Mouse (Mus musculus): Measurements from ENCODE around the gene Taar8a. TPM values are rescaled to one million over a fixed set of nuclear protein-coding genes. Genes with fewer than 3 reads are reported as not detected.
"Not testable (repeated sequence)": the region's sequence is repeated elsewhere in the genome, so short reads cannot be mapped to it uniquely, and the experiment has no call there.

Gene Taar8a
- not detected in 2 replicates for polyA plus RNA-seq (2014; fragmentation: Nextera tagmentation; extraction: Ambion mirVana)

DNA sequence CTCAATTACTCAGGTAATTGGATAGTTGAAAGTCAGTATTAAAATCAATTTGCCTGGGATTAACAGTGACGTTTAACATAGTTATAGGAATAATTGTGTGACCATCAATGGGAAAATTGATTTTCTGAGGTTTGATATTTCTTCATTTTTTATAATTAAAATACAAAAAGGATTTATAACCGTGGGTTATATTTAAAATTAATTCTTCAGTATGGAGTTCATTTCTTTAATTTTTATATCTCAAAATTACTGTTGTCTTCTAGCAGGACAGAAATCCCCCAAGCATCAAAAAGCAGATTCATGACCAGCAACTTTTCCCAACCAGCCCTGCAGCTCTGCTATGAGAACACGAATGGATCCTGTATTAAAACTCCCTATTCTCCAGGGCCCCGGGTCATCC lies at the start of gene Taar8a:
Gene Taar8a, plus strand, starts transcription at position 301 of the 400 bp plus-strand sequence.
- not testable (repeated sequence) for H3K27me3 ChIP-seq (replicated peaks; ENCODE audit: control insufficient read depth, insufficient read depth, low read length); H3K4me2 ChIP-seq (ENCODE audit: low read length); H3K4me3 ChIP-seq (ENCODE audit: low read depth, low read length); ATAC-seq (replicated peaks; ENCODE audit: low FRiP score, low TSS enrichment, low read depth); H3K4me1 ChIP-seq (replicated peaks; ENCODE audit: control insufficient read depth, insufficient read depth, low read length); H3K9me3 ChIP-seq (ENCODE audit: control insufficient read depth, low read length); DNase-seq (ENCODE audit: low spot score); H3K9ac ChIP-seq (ENCODE audit: low read length); H3K27ac ChIP-seq (ENCODE audit: low read depth); H3K36me3 ChIP-seq (ENCODE audit: control insufficient read depth, insufficient read depth, low read length)
- WGBS = 84% methylated on average over 2 of the region's 4 CpGs

DNA sequence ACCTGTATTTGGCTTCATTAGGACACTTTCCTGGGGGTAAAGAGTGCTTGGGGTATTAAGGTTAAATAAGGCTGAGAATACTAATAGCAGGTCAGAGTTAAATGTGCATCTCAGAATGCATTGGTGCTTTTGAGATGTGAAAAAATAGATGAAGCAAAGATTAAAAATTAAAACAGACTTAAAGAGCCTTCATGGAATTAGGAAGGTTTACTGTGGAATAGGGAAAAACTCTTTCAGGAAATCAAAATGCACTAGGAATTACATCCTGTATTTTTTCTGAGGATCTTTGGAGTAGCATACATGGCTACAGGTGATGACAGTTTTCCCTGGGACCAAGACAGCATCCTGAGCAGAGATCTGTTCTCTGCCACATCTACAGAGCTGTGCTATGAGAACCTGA lies 49.4 kb upstream of the Taar8a start, which contains the start of gene Taar7d:
Gene Taar7d, plus strand, starts transcription at position 301 of the 400 bp plus-strand sequence.
- no peaks in the 10 kb centered on the region for H3K36me3 ChIP-seq (ENCODE audit: control insufficient read depth, insufficient read depth, low read length)
- no peaks in the 10 kb centered on the region for H3K4me1 ChIP-seq (replicated peaks; ENCODE audit: control insufficient read depth, insufficient read depth, low read length)
- no peaks in the 10 kb centered on the region for H3K9me3 ChIP-seq (ENCODE audit: control insufficient read depth, low read length)
- no peak within 1 kb of the TSS for H3K9ac ChIP-seq (ENCODE audit: low read length)
- H3K27ac ChIP-seq (ENCODE audit: low read depth) = no peak within 1 kb of the TSS
- no peak within 1 kb of the TSS for H3K4me3 ChIP-seq (ENCODE audit: low read depth, low read length)
- no peaks in the 10 kb centered on the region for H3K27me3 ChIP-seq (replicated peaks; ENCODE audit: control insufficient read depth, insufficient read depth, low read length)
- no peak within 1 kb of the TSS for H3K4me2 ChIP-seq (ENCODE audit: low read length)
- ATAC-seq (replicated peaks; ENCODE audit: low FRiP score, low TSS enrichment, low read depth) = no peak
- DNase-seq (ENCODE audit: low spot score) = no peak

DNA sequence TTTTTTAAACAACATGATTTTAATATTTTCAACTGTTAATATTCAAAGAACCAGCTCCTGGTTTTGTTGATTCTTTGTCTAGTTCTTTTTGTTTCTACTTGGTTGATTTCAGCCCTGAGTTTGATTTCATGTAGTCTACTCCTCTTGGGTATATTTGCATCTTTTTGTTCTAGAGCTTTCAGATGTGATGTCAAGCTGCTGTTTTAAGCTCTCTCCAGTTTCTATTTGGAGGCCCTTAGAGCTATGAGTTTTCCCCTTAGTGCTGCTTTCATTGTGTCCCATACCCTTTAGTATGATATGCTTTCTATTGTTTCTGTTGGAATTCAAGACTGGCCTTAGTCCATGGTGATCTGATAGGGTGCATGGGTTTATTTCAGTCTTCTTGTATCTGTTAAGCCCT lies 45.0 kb upstream of the Taar8a start:
- Histone ChIP-seq H3K9me3 (ENCODE audit: control insufficient read depth, low read length) (no peaks in the 10 kb centered on the region), H3K27me3 (replicated peaks; ENCODE audit: control insufficient read depth, insufficient read depth, low read length) (no peaks in the 10 kb centered on the region), H3K4me2 (ENCODE audit: low read length) (no peak overlapping the region), H3K4me3 (ENCODE audit: low read depth, low read length) (no peak overlapping the region), H3K4me1 (replicated peaks; ENCODE audit: control insufficient read depth, insufficient read depth, low read length) (no peaks in the 10 kb centered on the region), H3K36me3 (ENCODE audit: control insufficient read depth, insufficient read depth, low read length) (no peaks in the 10 kb centered on the region), H3K9ac (ENCODE audit: low read length) (no peak overlapping the region), H3K27ac (ENCODE audit: low read depth) (no peak overlapping the region)
- DNase-seq (ENCODE audit: low spot score) (no peak), ATAC-seq (replicated peaks; ENCODE audit: low FRiP score, low TSS enrichment, low read depth) (no peak)

DNA sequence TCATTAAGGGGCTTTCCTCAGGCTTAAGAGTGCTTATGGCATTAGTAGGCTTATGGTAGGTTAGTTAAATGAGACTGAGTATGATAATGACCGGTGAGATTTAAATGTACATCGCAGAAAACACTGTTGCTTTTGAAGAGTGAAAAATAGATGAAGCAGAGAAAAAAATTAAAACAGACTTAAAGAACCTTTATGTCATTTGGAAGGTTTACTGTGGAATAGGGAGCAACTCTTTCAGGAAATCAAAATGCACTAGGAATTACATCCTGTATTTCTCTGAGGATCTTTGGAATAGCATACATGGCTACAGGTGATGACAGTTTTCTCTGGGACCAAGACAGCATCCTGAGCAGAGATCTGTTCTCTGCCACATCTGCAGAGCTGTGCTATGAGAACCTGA lies 39.0 kb upstream of the Taar8a start, which contains the start of gene Taar7e:
Gene Taar7e, plus strand, starts transcription at position 301 of the 400 bp plus-strand sequence.
- WGBS = 88% methylated on average over 2 of the region's 2 CpGs
- no peak within 1 kb of the TSS for H3K4me2 ChIP-seq (ENCODE audit: low read length)
- H3K4me1 ChIP-seq (replicated peaks; ENCODE audit: control insufficient read depth, insufficient read depth, low read length) = no peaks in the 10 kb centered on the region
- H3K27ac ChIP-seq (ENCODE audit: low read depth) = no peak within 1 kb of the TSS
- H3K27me3 ChIP-seq (replicated peaks; ENCODE audit: control insufficient read depth, insufficient read depth, low read length) = no peaks in the 10 kb centered on the region
- no peak within 1 kb of the TSS for H3K4me3 ChIP-seq (ENCODE audit: low read depth, low read length)
- ATAC-seq (replicated peaks; ENCODE audit: low FRiP score, low TSS enrichment, low read depth) (no peak), DNase-seq (ENCODE audit: low spot score) (no peak)
- no peaks in the 10 kb centered on the region for H3K36me3 ChIP-seq (ENCODE audit: control insufficient read depth, insufficient read depth, low read length)
- H3K9me3 ChIP-seq (ENCODE audit: control insufficient read depth, low read length) = no peaks in the 10 kb centered on the region
- no peak within 1 kb of the TSS for H3K9ac ChIP-seq (ENCODE audit: low read length)

DNA sequence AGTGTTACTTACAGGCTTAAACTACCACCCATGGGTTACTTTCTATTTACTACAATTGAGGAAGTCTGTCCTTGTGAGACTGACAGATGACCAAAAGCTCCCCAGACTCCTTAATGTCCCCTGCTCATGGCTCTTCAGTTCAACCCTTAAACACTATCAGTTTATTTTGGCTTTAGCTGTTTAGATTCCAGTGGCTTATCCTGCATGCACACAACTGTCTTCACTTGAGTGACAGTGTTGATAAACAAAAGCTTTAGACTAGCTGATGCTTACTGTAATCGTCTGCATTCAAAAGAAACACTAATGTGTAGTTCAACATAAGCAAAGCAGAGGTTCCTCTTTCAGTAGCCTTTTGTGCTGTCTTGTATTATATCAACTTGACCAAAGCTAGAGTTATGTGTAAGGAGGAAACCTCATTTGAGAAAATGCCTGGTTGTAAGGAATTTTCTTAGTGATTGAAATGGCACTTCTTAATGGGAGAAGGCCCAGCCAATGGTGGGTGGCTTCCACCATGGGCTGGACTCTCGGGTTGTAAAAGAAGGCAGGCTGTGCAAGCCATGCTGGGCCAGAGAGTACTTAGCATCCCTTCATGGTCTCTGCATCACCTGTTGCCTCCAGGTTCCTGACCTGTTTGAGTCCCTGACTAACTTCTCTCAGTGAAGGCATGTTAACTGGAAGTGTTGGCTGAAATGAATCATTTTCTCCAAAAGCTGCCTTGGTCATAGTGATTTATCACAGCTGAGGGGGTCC lies 36.0 kb upstream of the Taar8a start:
- no peaks in the 10 kb centered on the region for H3K4me1 ChIP-seq (replicated peaks; ENCODE audit: control insufficient read depth, insufficient read depth, low read length)
- H3K4me3 ChIP-seq (ENCODE audit: low read depth, low read length) = no peak overlapping the region
- no peaks in the 10 kb centered on the region for H3K9me3 ChIP-seq (ENCODE audit: control insufficient read depth, low read length)
- no peak overlapping the region for H3K9ac ChIP-seq (ENCODE audit: low read length)
- no peak overlapping the region for H3K27ac ChIP-seq (ENCODE audit: low read depth)
- 43% methylated on average over 2 of the region's 2 CpGs for WGBS
- ATAC-seq (replicated peaks; ENCODE audit: low FRiP score, low TSS enrichment, low read depth) = no peak
- no peaks in the 10 kb centered on the region for H3K27me3 ChIP-seq (replicated peaks; ENCODE audit: control insufficient read depth, insufficient read depth, low read length)
- no peaks in the 10 kb centered on the region for H3K36me3 ChIP-seq (ENCODE audit: control insufficient read depth, insufficient read depth, low read length)
- no peak for DNase-seq (ENCODE audit: low spot score)
- H3K4me2 ChIP-seq (ENCODE audit: low read length) = no peak overlapping the region

DNA sequence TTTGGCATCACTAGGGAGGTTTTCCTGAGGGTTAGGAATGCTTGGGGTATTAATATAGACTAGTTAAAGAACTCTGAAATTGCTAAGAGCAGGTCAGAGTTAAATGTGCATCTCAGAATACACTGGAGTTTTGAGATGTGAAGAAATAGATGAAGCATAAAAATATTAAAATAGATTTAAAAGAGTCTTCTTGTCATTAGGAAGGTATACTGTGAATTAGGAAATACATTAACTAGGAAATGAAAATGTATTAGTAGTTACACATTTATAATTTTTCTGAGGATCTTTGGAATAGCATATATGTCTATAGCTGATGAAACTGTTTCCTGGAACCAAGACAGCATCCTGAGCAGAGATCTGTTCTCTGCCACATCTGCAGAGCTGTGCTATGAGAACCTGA lies 27.1 kb upstream of the Taar8a start, which contains the start of gene Taar7f:
Gene Taar7f, plus strand, starts transcription at position 301 of the 400 bp plus-strand sequence.
- Histone ChIP-seq H3K4me3 (ENCODE audit: low read depth, low read length) (no peak within 1 kb of the TSS), H3K4me1 (replicated peaks; ENCODE audit: control insufficient read depth, insufficient read depth, low read length) (0 out of 2 replicates have a peak, but pooled peaks cover 4% of the 10 kb centered on the region), H3K4me2 (ENCODE audit: low read length) (no peak within 1 kb of the TSS), H3K27ac (ENCODE audit: low read depth) (no peak within 1 kb of the TSS), H3K9me3 (ENCODE audit: control insufficient read depth, low read length) (no peaks in the 10 kb centered on the region), H3K9ac (ENCODE audit: low read length) (no peak within 1 kb of the TSS), H3K36me3 (ENCODE audit: control insufficient read depth, insufficient read depth, low read length) (no peaks in the 10 kb centered on the region), H3K27me3 (replicated peaks; ENCODE audit: control insufficient read depth, insufficient read depth, low read length) (no peaks in the 10 kb centered on the region)
- DNase-seq (ENCODE audit: low spot score) (no peak), ATAC-seq (replicated peaks; ENCODE audit: low FRiP score, low TSS enrichment, low read depth) (no peak)

DNA sequence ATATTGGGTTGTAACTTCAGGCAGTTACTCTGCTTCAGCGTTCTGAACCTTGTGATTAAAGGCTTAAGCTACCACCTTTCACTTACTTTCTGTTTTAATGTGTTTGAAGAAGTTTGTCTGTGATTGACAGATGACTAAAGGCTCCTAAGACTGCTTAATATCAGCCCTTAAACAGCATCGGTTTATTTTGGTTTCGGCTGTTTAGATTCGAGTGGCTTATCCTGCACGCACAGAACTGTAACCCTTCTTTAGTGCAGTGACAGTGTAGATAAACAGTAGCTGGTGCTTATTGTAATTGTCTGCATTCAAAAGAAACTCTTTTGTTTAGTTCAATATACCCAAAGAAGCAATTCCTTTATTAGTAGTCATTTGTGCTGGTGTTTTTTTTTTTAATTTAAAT lies 24.3 kb upstream of the Taar8a start:
- H3K27me3 ChIP-seq (replicated peaks; ENCODE audit: control insufficient read depth, insufficient read depth, low read length) = no peaks in the 10 kb centered on the region
- no peak for ATAC-seq (replicated peaks; ENCODE audit: low FRiP score, low TSS enrichment, low read depth)
- no peak overlapping the region for H3K27ac ChIP-seq (ENCODE audit: low read depth)
- DNase-seq (ENCODE audit: low spot score) = no peak
- WGBS = 25% methylated on average over 5 of the region's 5 CpGs
- 0 out of 2 replicates have a peak, but pooled peaks cover 4% of the 10 kb centered on the region for H3K4me1 ChIP-seq (replicated peaks; ENCODE audit: control insufficient read depth, insufficient read depth, low read length)
- H3K4me3 ChIP-seq (ENCODE audit: low read depth, low read length) = no peak overlapping the region
- no peak overlapping the region for H3K4me2 ChIP-seq (ENCODE audit: low read length)
- H3K9me3 ChIP-seq (ENCODE audit: control insufficient read depth, low read length) = no peaks in the 10 kb centered on the region
- no peak overlapping the region for H3K9ac ChIP-seq (ENCODE audit: low read length)
- no peaks in the 10 kb centered on the region for H3K36me3 ChIP-seq (ENCODE audit: control insufficient read depth, insufficient read depth, low read length)

DNA sequence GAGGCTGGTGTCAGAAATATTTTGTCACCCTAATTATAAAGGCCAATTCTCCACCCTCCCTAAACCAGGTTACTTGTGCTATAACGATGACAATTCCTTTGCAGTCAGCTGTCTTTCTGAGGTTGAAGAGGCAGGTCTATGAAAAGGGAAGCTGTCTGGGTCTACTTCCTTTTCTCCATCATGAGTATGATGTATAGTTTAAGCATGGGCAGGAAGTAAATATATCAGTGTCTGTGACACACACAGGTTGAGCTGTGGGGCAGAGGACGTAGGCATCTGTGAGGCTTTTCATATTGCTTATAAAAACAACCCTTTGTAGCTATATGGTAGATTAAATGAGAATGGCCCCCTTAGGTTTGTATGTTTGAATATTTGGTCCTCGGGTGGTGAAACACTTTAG lies 17.3 kb upstream of the Taar8a start:
- Histone ChIP-seq H3K9ac (ENCODE audit: low read length) (no peak overlapping the region), H3K9me3 (ENCODE audit: control insufficient read depth, low read length) (no peaks in the 10 kb centered on the region), H3K4me1 (replicated peaks; ENCODE audit: control insufficient read depth, insufficient read depth, low read length) (no peaks in the 10 kb centered on the region), H3K27ac (ENCODE audit: low read depth) (no peak overlapping the region), H3K4me2 (ENCODE audit: low read length) (no peak overlapping the region), H3K27me3 (replicated peaks; ENCODE audit: control insufficient read depth, insufficient read depth, low read length) (no peaks in the 10 kb centered on the region), H3K36me3 (ENCODE audit: control insufficient read depth, insufficient read depth, low read length) (no peaks in the 10 kb centered on the region), H3K4me3 (ENCODE audit: low read depth, low read length) (no peak overlapping the region)
- ATAC-seq (replicated peaks; ENCODE audit: low FRiP score, low TSS enrichment, low read depth) = no peak
- no peak for DNase-seq (ENCODE audit: low spot score)
- 82% methylated on average over 3 of the region's 3 CpGs for WGBS

DNA sequence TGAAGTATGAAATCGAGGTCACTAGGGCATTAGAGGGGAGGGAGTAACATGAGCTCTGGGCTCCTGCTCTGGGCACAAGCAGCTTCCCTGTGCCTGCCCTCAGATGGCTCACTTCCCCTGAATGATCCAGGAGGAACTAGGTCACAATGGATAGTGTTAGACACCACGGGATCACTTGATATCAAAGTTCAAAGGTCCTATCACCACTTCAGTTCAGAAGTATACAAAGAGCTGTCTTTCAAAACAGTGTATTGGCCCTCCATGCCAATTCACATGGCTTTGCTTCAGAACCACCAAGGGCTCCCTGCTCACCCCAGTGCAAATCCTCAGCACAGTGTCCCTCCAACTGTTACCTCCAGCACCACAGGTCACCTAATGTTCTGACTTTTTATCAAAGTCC lies 1.5 kb upstream of the Taar8a start:
- H3K9me3 ChIP-seq (ENCODE audit: control insufficient read depth, low read length); DNase-seq (ENCODE audit: low spot score); ATAC-seq (replicated peaks; ENCODE audit: low FRiP score, low TSS enrichment, low read depth); H3K4me2 ChIP-seq (ENCODE audit: low read length); H3K36me3 ChIP-seq (ENCODE audit: control insufficient read depth, insufficient read depth, low read length); H3K27me3 ChIP-seq (replicated peaks; ENCODE audit: control insufficient read depth, insufficient read depth, low read length); H3K9ac ChIP-seq (ENCODE audit: low read length); H3K4me3 ChIP-seq (ENCODE audit: low read depth, low read length); H3K27ac ChIP-seq (ENCODE audit: low read depth); H3K4me1 ChIP-seq (replicated peaks; ENCODE audit: control insufficient read depth, insufficient read depth, low read length): not testable (repeated sequence)
- 52% methylated on average over 2 of the region's 2 CpGs for WGBS
